Mouse (Mus musculus): ENCODE results near the gene Cdk5rap3. TPM values are rescaled to one million over a fixed set of nuclear protein-coding genes. Genes with fewer than 3 reads are reported as not detected.

Gene Cdk5rap3
- polyA plus RNA-seq, 1 experiment from 2014 or later, result 80.6 TPM

DNA sequence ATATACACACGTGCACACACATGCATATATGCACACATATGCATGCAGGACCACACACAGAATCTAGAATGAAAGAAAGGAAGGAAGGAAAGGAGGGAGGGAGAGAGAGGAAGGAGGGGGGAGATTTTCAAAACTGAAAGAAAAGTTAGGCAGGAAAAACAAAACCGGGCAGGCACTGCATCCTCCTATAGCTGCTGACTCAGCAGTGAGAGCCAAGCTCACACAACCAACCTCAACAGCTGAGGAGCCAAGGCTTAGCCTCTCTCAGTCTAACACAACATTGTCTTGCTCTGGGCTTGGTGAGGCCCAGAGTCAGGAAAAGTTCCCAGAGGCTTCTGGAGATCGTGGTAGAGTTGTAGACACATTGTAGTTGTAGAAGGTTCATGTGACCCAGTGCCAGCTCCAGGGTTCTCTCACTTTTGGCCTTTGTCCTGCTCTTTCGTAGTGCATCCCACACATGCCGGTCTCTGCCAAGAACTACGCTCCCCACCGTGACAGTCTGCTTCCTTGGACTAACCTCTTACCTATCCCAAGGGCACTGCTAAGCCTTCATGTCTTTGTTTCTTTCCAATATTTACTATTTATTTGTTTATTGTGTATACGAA lies 29.3 kb downstream of the Cdk5rap3 start:
- WGBS, result 77% methylated on average over 8 of the region's 8 CpGs
- Histone ChIP-seq H3K9ac (ENCODE audit: low read depth, low read length) (no peak overlapping the region), H3K4me2 (ENCODE audit: low read length) (no peak overlapping the region), H3K4me3 (ENCODE audit: low read depth, low read length) (no peak overlapping the region), H3K9me3 (replicated peaks; ENCODE audit: control insufficient read depth, low read length, poor library complexity, severe bottlenecking) (no peaks in the 10 kb centered on the region), H3K27ac (ENCODE audit: low read length) (peak overlapping the region; percentile 22; the same call in 1 of the 2 replicates), H3K27me3 (ENCODE audit: control insufficient read depth, insufficient read depth, low read depth, low read length) (no peaks in the 10 kb centered on the region), H3K36me3 (ENCODE audit: control insufficient read depth, insufficient read depth, low read length) (no peaks in the 10 kb centered on the region), H3K4me1 (ENCODE audit: control insufficient read depth, insufficient read depth, low read length) (peaks cover 17% of the 10 kb centered on the region)
- no peak for ATAC-seq

DNA sequence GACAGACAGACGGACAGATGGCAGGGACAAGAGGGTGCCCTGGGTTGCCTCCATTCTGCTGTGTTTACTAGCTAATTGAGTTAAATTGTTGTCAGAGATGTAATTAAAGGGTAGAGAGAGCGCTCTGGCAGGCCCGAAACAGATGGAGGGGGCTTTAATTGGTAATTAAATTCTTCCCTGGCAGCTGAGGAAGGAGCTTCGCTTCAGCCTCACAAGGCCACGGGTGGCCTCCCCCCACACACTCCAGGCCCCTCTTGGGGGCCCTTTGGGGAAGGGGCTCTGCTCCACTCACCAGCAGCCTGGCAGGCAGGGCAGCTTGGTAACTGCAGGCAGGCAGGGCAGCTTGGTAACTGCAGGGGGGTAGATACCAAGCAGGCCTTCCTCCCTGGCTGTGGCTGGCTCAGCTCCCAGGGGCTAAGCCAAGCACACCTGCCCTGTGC lies 30.4 kb downstream of the Cdk5rap3 start:
- ATAC-seq, result peak; percentile 36; the same call in 1 of the 2 replicates

DNA sequence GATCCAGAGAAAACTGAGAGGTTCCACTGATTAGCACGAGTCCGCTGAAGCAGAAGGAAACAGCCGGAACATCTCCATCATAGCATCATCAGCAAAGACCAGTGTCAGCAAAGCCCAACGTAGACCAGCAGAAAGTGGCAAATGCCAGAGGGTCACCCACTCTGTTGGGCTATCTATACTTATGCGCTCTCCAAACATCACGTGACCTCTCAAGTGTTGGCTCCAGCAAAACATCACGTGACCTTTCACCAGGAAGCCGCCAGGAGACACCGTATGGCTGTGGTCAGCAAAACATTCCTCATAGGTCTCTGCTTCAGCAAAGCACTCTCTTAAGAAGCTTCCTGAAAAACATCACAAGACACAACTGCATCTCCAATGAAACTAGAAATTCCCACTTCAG lies 36.0 kb downstream of the Cdk5rap3 start:
- Histone ChIP-seq H3K27ac (ENCODE audit: low read length) (no peak overlapping the region), H3K36me3 (ENCODE audit: control insufficient read depth, insufficient read depth, low read length) (no peaks in the 10 kb centered on the region), H3K9ac (ENCODE audit: low read depth, low read length) (no peak overlapping the region), H3K4me2 (ENCODE audit: low read length) (no peak overlapping the region), H3K9me3 (replicated peaks; ENCODE audit: control insufficient read depth, low read length, poor library complexity, severe bottlenecking) (no peaks in the 10 kb centered on the region), H3K4me1 (ENCODE audit: control insufficient read depth, insufficient read depth, low read length) (peaks cover 28% of the 10 kb centered on the region), H3K27me3 (ENCODE audit: control insufficient read depth, insufficient read depth, low read depth, low read length) (no peaks in the 10 kb centered on the region), H3K4me3 (ENCODE audit: low read depth, low read length) (no peak overlapping the region)
- 94% methylated on average over 9 of the region's 9 CpGs for WGBS
- ATAC-seq, result no peak

More for the DNA sequence above, 30.4 kb downstream of the Cdk5rap3 start:
- H3K36me3 ChIP-seq (ENCODE audit: control insufficient read depth, insufficient read depth, low read length), result no peaks in the 10 kb centered on the region
- WGBS, result 17% methylated on average over 5 of the region's 5 CpGs
- H3K27me3 ChIP-seq (ENCODE audit: control insufficient read depth, insufficient read depth, low read depth, low read length), result no peaks in the 10 kb centered on the region
- H3K4me2 ChIP-seq (ENCODE audit: low read length), result no peak overlapping the region
- H3K27ac ChIP-seq (ENCODE audit: low read length), result peak overlapping the region; percentile 74
- H3K9ac ChIP-seq (ENCODE audit: low read depth, low read length), result peak overlapping the region; percentile 10
- H3K4me3 ChIP-seq (ENCODE audit: low read depth, low read length), result no peak overlapping the region
- H3K4me1 ChIP-seq (ENCODE audit: control insufficient read depth, insufficient read depth, low read length), result peaks cover 17% of the 10 kb centered on the region
- no peaks in the 10 kb centered on the region for H3K9me3 ChIP-seq (replicated peaks; ENCODE audit: control insufficient read depth, low read length, poor library complexity, severe bottlenecking)

- WGBS, result 5% methylated on average over 7 of the region's 7 CpGs
Observed at GRCm38 (mm10) chr11:96879359-96879758, 36.9 kb downstream of the Cdk5rap3 start.

GRCm38 (mm10) chr11:96878715-96879114 lies 37.6 kb downstream of the Cdk5rap3 start:
- no peak for ATAC-seq
- no peaks in the 10 kb centered on the region for H3K27me3 ChIP-seq (ENCODE audit: control insufficient read depth, insufficient read depth, low read depth, low read length)
- no peaks in the 10 kb centered on the region for H3K9me3 ChIP-seq (replicated peaks; ENCODE audit: control insufficient read depth, low read length, poor library complexity, severe bottlenecking)
- H3K36me3 ChIP-seq (ENCODE audit: control insufficient read depth, insufficient read depth, low read length), result no peaks in the 10 kb centered on the region
- no peak overlapping the region for H3K4me3 ChIP-seq (ENCODE audit: low read depth, low read length)
- peaks cover 43% of the 10 kb centered on the region for H3K4me1 ChIP-seq (ENCODE audit: control insufficient read depth, insufficient read depth, low read length)
- 20% methylated on average over 3 of the region's 3 CpGs for WGBS
- H3K27ac ChIP-seq (ENCODE audit: low read length), result peak overlapping the region; percentile 97
- H3K9ac ChIP-seq (ENCODE audit: low read depth, low read length), result no peak overlapping the region
- no peak overlapping the region for H3K4me2 ChIP-seq (ENCODE audit: low read length)

More at GRCm38 (mm10) chr11:96879359-96879758, 36.9 kb downstream of the Cdk5rap3 start:
- H3K4me1 ChIP-seq (ENCODE audit: control insufficient read depth, insufficient read depth, low read length), result peaks cover 37% of the 10 kb centered on the region
- no peaks in the 10 kb centered on the region for H3K36me3 ChIP-seq (ENCODE audit: control insufficient read depth, insufficient read depth, low read length)
- H3K27ac ChIP-seq (ENCODE audit: low read length), result no peak overlapping the region; the same call in 1 of the 2 replicates
- no peaks in the 10 kb centered on the region for H3K27me3 ChIP-seq (ENCODE audit: control insufficient read depth, insufficient read depth, low read depth, low read length)
- no peak overlapping the region for H3K4me3 ChIP-seq (ENCODE audit: low read depth, low read length)
- no peaks in the 10 kb centered on the region for H3K9me3 ChIP-seq (replicated peaks; ENCODE audit: control insufficient read depth, low read length, poor library complexity, severe bottlenecking)
- H3K9ac ChIP-seq (ENCODE audit: low read depth, low read length), result no peak overlapping the region
- H3K4me2 ChIP-seq (ENCODE audit: low read length), result no peak overlapping the region
- ATAC-seq, result no peak

GRCm38 (mm10) chr11:96877071-96877470 lies 39.2 kb downstream of the Cdk5rap3 start:
- Histone ChIP-seq H3K4me1 (ENCODE audit: control insufficient read depth, insufficient read depth, low read length) (peaks cover 60% of the 10 kb centered on the region), H3K4me3 (ENCODE audit: low read depth, low read length) (no peak overlapping the region), H3K27me3 (ENCODE audit: control insufficient read depth, insufficient read depth, low read depth, low read length) (no peaks in the 10 kb centered on the region), H3K9me3 (replicated peaks; ENCODE audit: control insufficient read depth, low read length, poor library complexity, severe bottlenecking) (no peaks in the 10 kb centered on the region), H3K27ac (ENCODE audit: low read length) (peak overlapping the region; percentile 97), H3K36me3 (ENCODE audit: control insufficient read depth, insufficient read depth, low read length) (no peaks in the 10 kb centered on the region), H3K9ac (ENCODE audit: low read depth, low read length) (no peak overlapping the region; the same call in 1 of the 2 replicates), H3K4me2 (ENCODE audit: low read length) (no peak overlapping the region)
- WGBS, result 26% methylated on average over 4 of the region's 4 CpGs
- no peak for ATAC-seq

GRCm38 (mm10) chr11:96876300-96877040 lies 39.8 kb downstream of the Cdk5rap3 start:
- Histone ChIP-seq H3K27me3 (ENCODE audit: control insufficient read depth, insufficient read depth, low read depth, low read length) (no peaks in the 10 kb centered on the region), H3K4me1 (ENCODE audit: control insufficient read depth, insufficient read depth, low read length) (peaks cover 60% of the 10 kb centered on the region), H3K4me3 (ENCODE audit: low read depth, low read length) (0 out of 2 replicates have a peak overlapping the region, but pooled peaks have one; percentile 26), H3K9me3 (replicated peaks; ENCODE audit: control insufficient read depth, low read length, poor library complexity, severe bottlenecking) (no peaks in the 10 kb centered on the region), H3K4me2 (ENCODE audit: low read length) (peak overlapping the region; percentile 55), H3K36me3 (ENCODE audit: control insufficient read depth, insufficient read depth, low read length) (no peaks in the 10 kb centered on the region), H3K9ac (ENCODE audit: low read depth, low read length) (peak overlapping the region; percentile 61), H3K27ac (ENCODE audit: low read length) (peak overlapping the region; percentile 97)
- peak; percentile 71 for ATAC-seq
- WGBS, result under 1% methylated on average over 13 of the region's 13 CpGs

- under 1% methylated on average over 35 of the region's 35 CpGs for WGBS
- H3K36me3 ChIP-seq (ENCODE audit: control insufficient read depth, insufficient read depth, low read length), result no peaks in the 10 kb centered on the region
- H3K4me1 ChIP-seq (ENCODE audit: control insufficient read depth, insufficient read depth, low read length), result peaks cover 60% of the 10 kb centered on the region
- H3K4me3 ChIP-seq (ENCODE audit: low read depth, low read length), result peak overlapping the region; percentile 26
- peak; percentile 83 for ATAC-seq
- peak overlapping the region; percentile 55 for H3K4me2 ChIP-seq (ENCODE audit: low read length)
- H3K9me3 ChIP-seq (replicated peaks; ENCODE audit: control insufficient read depth, low read length, poor library complexity, severe bottlenecking), result no peaks in the 10 kb centered on the region
- H3K9ac ChIP-seq (ENCODE audit: low read depth, low read length), result peak overlapping the region; percentile 61
- H3K27ac ChIP-seq (ENCODE audit: low read length), result peak overlapping the region; percentile 97
- no peaks in the 10 kb centered on the region for H3K27me3 ChIP-seq (ENCODE audit: control insufficient read depth, insufficient read depth, low read depth, low read length)
Observed at GRCm38 (mm10) chr11:96875745-96876144, 40.6 kb downstream of the Cdk5rap3 start.

GRCm38 (mm10) chr11:96875270-96875669 lies 41.0 kb downstream of the Cdk5rap3 start:
- Histone ChIP-seq H3K9me3 (replicated peaks; ENCODE audit: control insufficient read depth, low read length, poor library complexity, severe bottlenecking) (no peaks in the 10 kb centered on the region), H3K36me3 (ENCODE audit: control insufficient read depth, insufficient read depth, low read length) (no peaks in the 10 kb centered on the region), H3K27me3 (ENCODE audit: control insufficient read depth, insufficient read depth, low read depth, low read length) (no peaks in the 10 kb centered on the region), H3K9ac (ENCODE audit: low read depth, low read length) (0 out of 2 replicates have a peak overlapping the region, but pooled peaks have one; percentile 61), H3K4me3 (ENCODE audit: low read depth, low read length) (peak overlapping the region; percentile 26), H3K27ac (ENCODE audit: low read length) (peak overlapping the region; percentile 97), H3K4me2 (ENCODE audit: low read length) (peak overlapping the region; percentile 55), H3K4me1 (ENCODE audit: control insufficient read depth, insufficient read depth, low read length) (peaks cover 60% of the 10 kb centered on the region)
- no peak for ATAC-seq
- 3% methylated on average over 4 of the region's 4 CpGs for WGBS
